ENCODE assay signal across 8 mouse cellular contexts in genomic region chr10:118869591-118870001, GRCm38 (mm10). TPM values are rescaled to one million over a fixed set of nuclear protein-coding genes. Genes with fewer than 3 reads are reported as not detected.
DNase-seq lines count a peak whose midpoint lies in the region; ATAC-seq and TF ChIP-seq lines count a peak whose summit lies in the region.

No protein-coding gene starts in this region.

- H3K36me3 ChIP-seq in forebrain, embryonic 11.5 days (ENCODE audit: control insufficient read depth, insufficient read depth, low read length): no peaks in the 10 kb centered on the region; the same call in 1 of the 2 replicates
- H3K36me3 ChIP-seq in heart, embryonic 16.5 days (ENCODE audit: control insufficient read depth, insufficient read depth): peaks cover 9% of the 10 kb centered on the region; the same call in 1 of the 2 replicates
- no peaks in the 10 kb centered on the region for H3K36me3 ChIP-seq in liver, embryonic 16.5 days (ENCODE audit: control insufficient read depth, insufficient read depth)
- H3K36me3 ChIP-seq in neural tube, embryonic 14.5 days (ENCODE audit: control insufficient read depth, insufficient read depth, low read length): no peaks in the 10 kb centered on the region; the same call in 1 of the 2 replicates

- under 1% methylated on average over 16 of the region's 16 CpGs for WGBS in forebrain, embryonic 11.5 days
- 0% methylated on average over 16 of the region's 16 CpGs for WGBS in heart, embryonic 16.5 days
- WGBS in liver, embryonic 16.5 days (ENCODE audit: insufficient replicate concordance): 0% methylated on average over 16 of the region's 16 CpGs
- 0% methylated on average over 16 of the region's 16 CpGs for WGBS in neural tube, embryonic 14.5 days

- H3K4me2 ChIP-seq in forebrain, embryonic 11.5 days (ENCODE audit: low read depth, low read length, severe bottlenecking): peak overlapping the region; percentile 90
- peak overlapping the region; percentile 100 for H3K4me2 ChIP-seq in heart, embryonic 16.5 days (ENCODE audit: low read depth, low read length)
- H3K4me2 ChIP-seq in liver, embryonic 16.5 days (ENCODE audit: low read depth, low read length): peak overlapping the region; percentile 82
- peak overlapping the region; percentile 66 for H3K4me2 ChIP-seq in neural tube, embryonic 14.5 days (ENCODE audit: low read depth, low read length)

- H3K4me1 ChIP-seq in bone marrow macrophage, adult 2 months (ENCODE audit: control insufficient read depth, insufficient read depth, low read length): peaks cover 28% of the 10 kb centered on the region
- peaks cover 10% of the 10 kb centered on the region for H3K4me1 ChIP-seq in forebrain, embryonic 11.5 days (replicated peaks; ENCODE audit: control insufficient read depth, insufficient read depth, low read length)
- peaks cover 29% of the 10 kb centered on the region for H3K4me1 ChIP-seq in heart, embryonic 16.5 days (ENCODE audit: control insufficient read depth, insufficient read depth, low read length)
- H3K4me1 ChIP-seq in liver, embryonic 16.5 days (ENCODE audit: control insufficient read depth, low read depth, low read length): peaks cover 12% of the 10 kb centered on the region
- H3K4me1 ChIP-seq in neural tube, embryonic 14.5 days (ENCODE audit: control insufficient read depth, insufficient read depth, low read length): peaks cover 21% of the 10 kb centered on the region

- TF ChIP-seq CTCF in bone marrow macrophage, adult 2 months (IDR thresholded peaks at IDR 0.05; ENCODE audit: low read depth, low read length): no peak

- H3K9me3 ChIP-seq in forebrain, embryonic 11.5 days (ENCODE audit: control insufficient read depth, low read length): no peaks in the 10 kb centered on the region
- peaks cover 5% of the 10 kb centered on the region; the same call in 1 of the 2 replicates for H3K9me3 ChIP-seq in heart, embryonic 16.5 days (replicated peaks; ENCODE audit: control insufficient read depth, low read length)
- no peaks in the 10 kb centered on the region for H3K9me3 ChIP-seq in liver, embryonic 16.5 days (replicated peaks; ENCODE audit: control insufficient read depth, low read length)
- no peaks in the 10 kb centered on the region for H3K9me3 ChIP-seq in neural tube, embryonic 14.5 days (ENCODE audit: control insufficient read depth, low read length)

- peak overlapping the region; percentile 59 for H3K27ac ChIP-seq in bone marrow macrophage, adult 2 months (ENCODE audit: insufficient read depth, low read depth, low read length)
- H3K27ac ChIP-seq in forebrain, embryonic 11.5 days (ENCODE audit: low read depth, low read length): peak overlapping the region; percentile 94
- H3K27ac ChIP-seq in heart, embryonic 16.5 days (ENCODE audit: low read length): peak overlapping the region; percentile 99
- peak overlapping the region; percentile 76 for H3K27ac ChIP-seq in liver, embryonic 16.5 days (ENCODE audit: low read length)
- H3K27ac ChIP-seq in neural tube, embryonic 14.5 days (ENCODE audit: low read depth, low read length): peak overlapping the region; percentile 97

- ATAC-seq in forebrain, embryonic 11.5 days (replicated peaks; ENCODE audit: low FRiP score): peak; percentile 50
- peak; percentile 67 for ATAC-seq in heart, embryonic 16.5 days (replicated peaks; ENCODE audit: extremely low read depth, insufficient read depth, low FRiP score)
- peak; percentile 58 for ATAC-seq in liver, embryonic 16.5 days (ENCODE audit: low read depth)
- peak; percentile 57 for ATAC-seq in neural tube, embryonic 14.5 days (ENCODE audit: low read depth)

- no peaks in the 10 kb centered on the region for H3K27me3 ChIP-seq in forebrain, embryonic 11.5 days (ENCODE audit: control insufficient read depth, insufficient read depth, low read length)
- no peaks in the 10 kb centered on the region for H3K27me3 ChIP-seq in heart, embryonic 16.5 days (ENCODE audit: control insufficient read depth, insufficient read depth, low read length)
- peaks cover 12% of the 10 kb centered on the region for H3K27me3 ChIP-seq in liver, embryonic 16.5 days (ENCODE audit: control insufficient read depth, insufficient read depth, low read depth, low read length)
- H3K27me3 ChIP-seq in neural tube, embryonic 14.5 days (ENCODE audit: control insufficient read depth, insufficient read depth, low read length): no peaks in the 10 kb centered on the region

- peak overlapping the region; percentile 48 for H3K9ac ChIP-seq in forebrain, embryonic 11.5 days (ENCODE audit: low read length)
- peak overlapping the region; percentile 87 for H3K9ac ChIP-seq in heart, embryonic 16.5 days (ENCODE audit: low read length)
- H3K9ac ChIP-seq in liver, embryonic 16.5 days (ENCODE audit: low read depth, low read length): peak overlapping the region; percentile 47
- H3K9ac ChIP-seq in neural tube, embryonic 14.5 days (replicated peaks; ENCODE audit: low read depth, low read length): peak overlapping the region; percentile 41

- H3K4me3 ChIP-seq in bone marrow macrophage, adult 2 months (ENCODE audit: insufficient read depth, low read length): peak overlapping the region; percentile 84
- H3K4me3 ChIP-seq in forebrain, embryonic 11.5 days (ENCODE audit: low read depth, low read length): peak overlapping the region; percentile 97
- H3K4me3 ChIP-seq in heart, embryonic 16.5 days (ENCODE audit: low read length): peak overlapping the region; percentile 98
- H3K4me3 ChIP-seq in liver, embryonic 16.5 days (ENCODE audit: low read depth, low read length): peak overlapping the region; percentile 76
- peak overlapping the region; percentile 95 for H3K4me3 ChIP-seq in neural tube, embryonic 14.5 days (ENCODE audit: low read depth, low read length)

- DNase-seq in CD4-positive, CD25-positive, alpha-beta regulatory T cell, adult 2 months (ENCODE audit: low read depth, low spot score): peak; percentile 91
- DNase-seq in forebrain, embryonic 11.5 days (ENCODE audit: low spot score): peak; percentile 83
- peak; percentile 84 to 90 for DNase-seq in kidney, postnatal 36 days
- peak; percentile 63 for DNase-seq in testis, postnatal 14 days (ENCODE audit: low spot score)

- TF ChIP-seq POLR2A in bone marrow macrophage, adult 2 months (IDR thresholded peaks at IDR 0.05; ENCODE audit: borderline replicate concordance, low read depth, low read length): no peak

RNA-seq across cellular contexts. Expression of gene Dyrk2, which starts 0.4 kb away (rescaled TPM):
- 26.7 and 37.5 TPM in 2 replicates for polyA plus RNA-seq in bone marrow macrophage, adult 2 months (2012; ENCODE audit: insufficient read depth, insufficient read length, missing spikeins)
- 10.5 and 11.2 TPM in 2 replicates for polyA plus RNA-seq in forebrain, embryonic 11.5 days (2014; fragmentation: Nextera tagmentation; extraction: Ambion mirVana)
- polyA plus RNA-seq in heart, embryonic 16.5 days (2015; fragmentation: Nextera tagmentation; extraction: Ambion mirVana): 10.2 and 10.7 TPM in 2 replicates
- polyA plus RNA-seq in liver, embryonic 16.5 days (2015; fragmentation: Nextera tagmentation; extraction: Ambion mirVana): 2.3 and 2.4 TPM in 2 replicates
- polyA plus RNA-seq in neural tube, embryonic 14.5 days (2014; fragmentation: Nextera tagmentation; extraction: Ambion mirVana): 17.5 and 18.1 TPM in 2 replicates

Comparison
In these comparisons a context has a peak if more than half of its experiments do, and no peak if none do; other contexts are left out.
1. Peak in every context shown above with its lines: DNase-seq, ATAC-seq, H3K4me3 ChIP-seq and H3K27ac ChIP-seq.